8 mouse cellular contexts compared by ENCODE assay signal in genomic region chr17:71551757-71552451, GRCm38 (mm10). TPM values are rescaled to one million over a fixed set of nuclear protein-coding genes. Genes with fewer than 3 reads are reported as not detected.
A peak's percentile ranks its signal among the peaks of the same experiment; 100 is the strongest.
DNase-seq lines count a peak whose midpoint lies in the region; ATAC-seq and TF ChIP-seq lines count a peak whose summit lies in the region.

Gene Spdya, plus strand, starts transcription at chr17:71552061.

- H3K4me2 ChIP-seq in heart, embryonic 11.5 days: peak within 1 kb of the TSS; percentile 91
- H3K4me2 ChIP-seq in kidney, embryonic 15.5 days: peak within 1 kb of the TSS; percentile 100
- H3K4me2 ChIP-seq in limb, embryonic 15.5 days: peak within 1 kb of the TSS; percentile 99
- H3K4me2 ChIP-seq in midbrain, postnatal 0 days (ENCODE audit: low read depth, low read length, poor library complexity, severe bottlenecking): peak within 1 kb of the TSS; percentile 93

- H3K4me1 ChIP-seq in embryonic fibroblast, embryonic 13.5 days (ENCODE audit: control insufficient read depth, insufficient read depth, low read length): no peaks in the 10 kb centered on the region
- 0 out of 2 replicates have a peak, but pooled peaks cover 4% of the 10 kb centered on the region for H3K4me1 ChIP-seq in heart, embryonic 11.5 days (ENCODE audit: control insufficient read depth, insufficient read depth, low read length)
- peaks cover 14% of the 10 kb centered on the region for H3K4me1 ChIP-seq in kidney, embryonic 15.5 days
- H3K4me1 ChIP-seq in limb, embryonic 15.5 days: peaks cover 11% of the 10 kb centered on the region
- no peaks in the 10 kb centered on the region for H3K4me1 ChIP-seq in midbrain, postnatal 0 days (ENCODE audit: insufficient read depth, low read length)

- no peaks in the 10 kb centered on the region for H3K79me3 ChIP-seq in C2C12 (ENCODE audit: low read depth)

- TF ChIP-seq CTCF in C2C12 (IDR thresholded peaks at IDR 0.05; ENCODE audit: control insufficient read depth, insufficient read depth, insufficient read length): no peak
- TF ChIP-seq CTCF in embryonic fibroblast, embryonic 13.5 days (IDR thresholded peaks at IDR 0.05; ENCODE audit: borderline replicate concordance, insufficient read depth, low read length): no peak
- no peak for TF ChIP-seq CTCF in midbrain, postnatal 0 days (IDR thresholded peaks at IDR 0.05)

- H3K9ac ChIP-seq in heart, embryonic 11.5 days (ENCODE audit: low read depth, low read length): peak within 1 kb of the TSS; percentile 59
- peak within 1 kb of the TSS; percentile 71 for H3K9ac ChIP-seq in kidney, embryonic 15.5 days
- peak within 1 kb of the TSS; percentile 61 for H3K9ac ChIP-seq in limb, embryonic 15.5 days
- peak within 1 kb of the TSS; percentile 45 for H3K9ac ChIP-seq in midbrain, postnatal 0 days (replicated peaks; ENCODE audit: low read length, poor library complexity, severe bottlenecking)

- 0 out of 2 replicates have a peak, but pooled peaks have one; percentile 32 for TF ChIP-seq POLR2A in embryonic fibroblast, embryonic 13.5 days (IDR thresholded peaks at IDR 0.05; ENCODE audit: low read depth, low read length)

- H3ac ChIP-seq in C2C12 (ENCODE audit: control insufficient read depth, insufficient read length, low read depth): peak within 1 kb of the TSS; percentile 87

- H3K36me3 ChIP-seq in C2C12 (ENCODE audit: control insufficient read depth, insufficient read depth): no peaks in the 10 kb centered on the region
- no peaks in the 10 kb centered on the region for H3K36me3 ChIP-seq in heart, embryonic 11.5 days (ENCODE audit: control insufficient read depth, insufficient read depth, low read length)
- H3K36me3 ChIP-seq in kidney, embryonic 15.5 days: no peaks in the 10 kb centered on the region
- H3K36me3 ChIP-seq in limb, embryonic 15.5 days: no peaks in the 10 kb centered on the region
- H3K36me3 ChIP-seq in midbrain, postnatal 0 days (ENCODE audit: insufficient read depth, low read length): no peaks in the 10 kb centered on the region

- peaks cover 3% of the 10 kb centered on the region for H3K27me3 ChIP-seq in C2C12 (ENCODE audit: control insufficient read depth, insufficient read depth, insufficient read length)
- peaks cover 18% of the 10 kb centered on the region for H3K27me3 ChIP-seq in heart, embryonic 11.5 days (ENCODE audit: control insufficient read depth, insufficient read depth, low read length)
- peaks cover 49% of the 10 kb centered on the region for H3K27me3 ChIP-seq in kidney, embryonic 15.5 days
- peaks cover 6% of the 10 kb centered on the region; the same call in 1 of the 2 replicates for H3K27me3 ChIP-seq in limb, embryonic 15.5 days
- no peaks in the 10 kb centered on the region for H3K27me3 ChIP-seq in midbrain, postnatal 0 days (ENCODE audit: insufficient read depth, low read length)

- H3K9me3 ChIP-seq in heart, embryonic 11.5 days (replicated peaks; ENCODE audit: control insufficient read depth, low read length): no peaks in the 10 kb centered on the region
- no peaks in the 10 kb centered on the region for H3K9me3 ChIP-seq in kidney, embryonic 15.5 days (replicated peaks)
- no peaks in the 10 kb centered on the region for H3K9me3 ChIP-seq in limb, embryonic 15.5 days
- no peaks in the 10 kb centered on the region for H3K9me3 ChIP-seq in midbrain, postnatal 0 days (ENCODE audit: low read length)

- WGBS in heart, embryonic 11.5 days (ENCODE audit: insufficient replicate concordance): under 1% methylated on average over 71 of the region's 78 CpGs
- under 1% methylated on average over 72 of the region's 78 CpGs for WGBS in kidney, embryonic 15.5 days
- under 1% methylated on average over 75 of the region's 78 CpGs for WGBS in limb, embryonic 15.5 days
- WGBS in midbrain, postnatal 0 days: 0% methylated on average over 63 of the region's 78 CpGs

- H3K27ac ChIP-seq in embryonic fibroblast, embryonic 13.5 days (ENCODE audit: insufficient read depth, low read length): no peak within 1 kb of the TSS
- no peak within 1 kb of the TSS for H3K27ac ChIP-seq in heart, embryonic 11.5 days (ENCODE audit: low read depth, low read length)
- H3K27ac ChIP-seq in kidney, embryonic 15.5 days: no peak within 1 kb of the TSS
- H3K27ac ChIP-seq in limb, embryonic 15.5 days: peak within 1 kb of the TSS; percentile 35
- H3K27ac ChIP-seq in midbrain, postnatal 0 days (ENCODE audit: low read depth, low read length): no peak within 1 kb of the TSS

- H3K79me2 ChIP-seq in C2C12 (ENCODE audit: control insufficient read depth, insufficient read depth): no peaks in the 10 kb centered on the region

- DNase-seq in brain, adult 2 months (ENCODE audit: low read depth, low spot score): peak; percentile 93
- DNase-seq in midbrain, postnatal 0 days (ENCODE audit: low spot score): peak; percentile 88
- peak; percentile 74 for DNase-seq in spleen, postnatal 14 days (ENCODE audit: low spot score in 2 of 2)

- peak; percentile 96 for ATAC-seq in heart, embryonic 11.5 days (replicated peaks; ENCODE audit: insufficient number of reproducible peaks, low FRiP score, low TSS enrichment)
- peak; percentile 98 for ATAC-seq in kidney, embryonic 15.5 days (replicated peaks; ENCODE audit: low FRiP score)
- peak; percentile 94 for ATAC-seq in limb, embryonic 15.5 days (ENCODE audit: insufficient number of reproducible peaks, low FRiP score, low TSS enrichment, low read depth)
- ATAC-seq in midbrain, postnatal 0 days (ENCODE audit: low FRiP score): peak; percentile 94

- H3K4me3 ChIP-seq in C2C12 (ENCODE audit: insufficient read depth, poor library complexity, severe bottlenecking): peak within 1 kb of the TSS; percentile 31
- peak within 1 kb of the TSS; percentile 54 for H3K4me3 ChIP-seq in embryonic fibroblast, embryonic 13.5 days (ENCODE audit: insufficient read depth, low read length)
- H3K4me3 ChIP-seq in heart, embryonic 11.5 days (ENCODE audit: low read depth, low read length): peak within 1 kb of the TSS; percentile 56
- peak within 1 kb of the TSS; percentile 78 for H3K4me3 ChIP-seq in kidney, embryonic 15.5 days (replicated peaks)
- peak within 1 kb of the TSS; percentile 79 for H3K4me3 ChIP-seq in limb, embryonic 15.5 days
- H3K4me3 ChIP-seq in midbrain, postnatal 0 days (ENCODE audit: low read depth, low read length): peak within 1 kb of the TSS; percentile 56

TF ChIP-seq in C2C12, 6 proteins besides CTCF, POLR2A, EP300 and RAD21:
- peak; percentile 13 for TF ChIP-seq MAX (IDR thresholded peaks at IDR 0.05)
- no peak for TF ChIP-seq USF1 (IDR thresholded peaks at IDR 0.05; ENCODE audit: low read depth)

RNA-seq across cellular contexts. Expression of gene Spdya, which starts in this region (rescaled TPM):
- 0.07 TPM for polyA plus RNA-seq in C2C12 (2012; fragmentation: generic; extraction: Trizol)
- polyA plus RNA-seq in embryonic fibroblast, embryonic 13.5 days (2011; ENCODE audit: insufficient read length, low read depth, missing spikeins): not detected in 2 replicates
- polyA plus RNA-seq in heart, embryonic 11.5 days (2014; fragmentation: Nextera tagmentation; extraction: Ambion mirVana): 0.29 and 0.49 TPM in 2 replicates
- polyA plus RNA-seq in kidney, embryonic 15.5 days (2015; fragmentation: Nextera tagmentation; extraction: Ambion mirVana): 0.73 and 1.2 TPM in 2 replicates
- polyA plus RNA-seq in limb, embryonic 15.5 days (2015; fragmentation: Nextera tagmentation; extraction: Ambion mirVana): 0.88 and 1.1 TPM in 2 replicates
- total RNA-seq in midbrain, postnatal 0 days (2014; rRNA removed): 0.71 and 0.85 TPM in 2 replicates
- polyA plus RNA-seq in midbrain, postnatal 0 days (2015; fragmentation: Nextera tagmentation; extraction: Ambion mirVana): 2.5 and 2.7 TPM in 2 replicates

Comparison
In these comparisons a context has a peak if more than half of its experiments do, and no peak if none do; other contexts are left out.
1. Peak in ATAC-seq, H3K4me3 ChIP-seq, H3K9ac ChIP-seq and H3K4me2 ChIP-seq in heart, embryonic 11.5 days; RNA of the gene not detected or under 1 TPM.